Mouse (Mus musculus): ENCODE results near the gene She. TPM values are rescaled to one million over a fixed set of nuclear protein-coding genes. Genes with fewer than 3 reads are reported as not detected.
"Not testable (repeated sequence)": the region's sequence is repeated elsewhere in the genome, so short reads cannot be mapped to it uniquely, and the experiment has no call there.

She gene
- total RNA-seq (2021) = 1 to 10 TPM; 2.9 to 4.0 TPM

DNA sequence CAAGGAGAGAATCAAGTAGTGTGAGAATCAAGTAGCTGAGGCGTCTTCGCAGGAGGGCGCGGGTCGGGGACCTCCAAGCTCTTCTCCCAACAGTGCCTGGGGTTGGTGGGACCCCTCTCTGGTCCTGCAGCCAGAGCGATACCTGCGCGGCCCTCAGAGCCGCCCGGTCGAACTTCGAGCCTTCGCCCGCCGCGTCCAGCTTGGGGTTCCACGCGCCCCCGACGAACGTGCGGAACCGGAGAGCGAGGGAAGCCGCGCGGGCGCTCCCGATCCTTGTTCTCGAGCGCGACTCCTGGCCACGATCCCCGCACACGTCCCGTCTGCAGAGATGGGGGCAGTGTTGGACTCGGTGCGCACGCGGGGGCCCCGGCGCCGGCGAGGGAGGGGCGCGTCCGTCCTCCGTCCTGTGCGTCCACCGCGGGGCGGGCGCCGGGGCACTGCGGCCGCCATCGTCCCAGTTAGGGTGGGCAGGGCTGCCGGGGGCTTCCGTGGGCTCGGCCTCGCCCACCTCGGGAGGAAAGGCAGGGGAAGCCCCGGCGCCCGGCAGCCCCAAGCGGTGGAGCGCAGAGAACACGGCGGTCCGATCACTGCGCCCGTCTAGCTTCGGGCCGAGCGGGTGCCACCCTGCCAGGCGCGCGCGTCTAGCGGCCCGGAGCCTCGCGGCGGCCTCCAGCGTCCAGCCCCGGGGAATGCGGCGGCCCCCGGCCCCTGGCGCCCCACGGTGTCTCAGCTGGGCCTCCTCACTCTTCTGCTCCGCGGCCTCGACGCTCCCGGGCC is at the start of gene She:
Gene She (plus strand): TSS at position 556 of the 777 bp plus-strand sequence.
- DNase-seq (ENCODE audit: low spot score in 2 of 2) = no peak
- intact Hi-C loops (cut with DNase I) = no loop called here

DNA sequence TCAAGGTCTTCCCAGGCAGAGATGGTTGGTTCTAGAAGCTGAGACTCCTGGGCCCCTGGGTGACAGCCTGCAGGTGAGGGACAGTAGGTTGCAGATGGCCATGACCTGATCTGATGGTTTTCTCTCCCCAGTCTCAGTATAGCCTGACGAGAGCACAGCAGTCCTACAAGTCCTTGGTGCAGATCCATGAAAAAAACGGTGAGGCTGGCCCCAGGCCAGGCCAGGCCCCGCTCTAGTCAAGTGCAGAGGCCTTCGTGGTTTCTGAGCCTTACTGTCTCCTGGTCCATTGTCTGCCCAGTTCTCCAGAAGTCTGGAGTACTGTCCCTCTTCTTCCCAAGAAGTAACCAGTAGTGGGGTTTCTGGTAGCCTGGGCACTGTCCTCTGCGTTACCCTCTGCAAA is 49.5 kb upstream of the She start:
- intact Hi-C loops (cut with DNase I) = no loop called here

DNA sequence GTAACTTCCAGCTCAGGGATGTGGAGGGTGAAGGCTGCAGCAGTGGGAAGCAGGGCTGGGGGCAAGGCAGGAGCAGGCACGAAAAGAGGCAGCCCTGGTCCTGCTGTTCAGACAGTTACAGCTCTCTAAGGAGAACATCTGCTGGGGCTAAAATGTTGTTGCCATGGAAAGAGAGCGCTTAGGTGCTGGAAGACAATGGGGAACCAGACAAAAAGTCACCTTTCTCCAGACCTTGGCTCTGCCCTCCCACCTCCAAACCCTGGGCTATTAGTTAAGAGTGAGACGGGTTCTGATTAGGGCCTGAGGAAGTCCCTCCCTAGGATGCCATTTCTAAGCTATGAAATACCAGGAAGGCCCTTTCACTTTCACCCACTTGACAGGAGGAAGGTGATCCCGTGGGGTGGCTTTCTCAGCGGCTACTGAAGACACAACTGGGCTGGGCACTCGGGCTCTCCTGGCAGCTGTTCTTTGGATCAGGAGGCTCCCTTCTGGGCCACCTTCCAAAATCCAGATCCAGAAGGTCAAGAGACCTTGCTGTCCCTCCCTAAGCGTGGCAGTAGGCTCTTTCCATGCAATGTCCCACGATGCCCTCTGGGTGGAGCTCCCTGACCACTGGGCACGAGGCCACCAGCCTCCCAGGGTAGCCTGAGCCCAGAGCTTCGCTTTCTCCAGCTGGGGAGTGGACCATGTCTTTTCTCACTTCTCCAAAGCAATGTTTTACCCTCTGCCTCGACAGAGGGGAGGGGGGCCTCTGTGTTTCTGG is 46.0 kb upstream of the She start:
- peak; percentile 56 to 58 for DNase-seq (ENCODE audit: low spot score in 2 of 2)
- intact Hi-C loops (cut with DNase I) = loop anchor here (2.0 kb wide), 1 partner anchor 74 kb away; no protein-coding TSS in a partner anchor

More for the DNA sequence above, 49.5 kb upstream of the She start:
- no peak for DNase-seq (ENCODE audit: low spot score in 2 of 2)

DNA sequence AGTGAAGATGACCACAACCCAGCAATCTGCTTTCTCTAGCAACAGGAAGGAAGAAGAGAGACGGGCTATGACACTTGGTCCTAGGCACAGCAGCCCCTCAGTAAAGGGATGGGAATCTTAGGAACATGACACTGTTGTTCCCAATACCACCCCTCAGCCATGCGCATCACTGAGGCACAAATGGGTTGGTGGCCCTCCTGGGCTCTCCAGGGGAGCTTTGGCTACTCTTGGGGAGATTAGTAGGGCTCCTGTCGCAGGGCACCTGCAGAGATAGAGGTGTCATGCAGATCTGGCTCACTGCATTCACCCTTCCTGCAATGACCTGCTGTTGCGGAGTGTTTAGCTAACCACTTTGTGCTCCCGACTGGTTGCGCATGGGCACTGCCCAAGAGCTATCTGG is 44.9 kb upstream of the She start:
- DNase-seq (ENCODE audit: low spot score in 2 of 2) = no peak
- intact Hi-C loops (cut with DNase I) = no loop called here

DNA sequence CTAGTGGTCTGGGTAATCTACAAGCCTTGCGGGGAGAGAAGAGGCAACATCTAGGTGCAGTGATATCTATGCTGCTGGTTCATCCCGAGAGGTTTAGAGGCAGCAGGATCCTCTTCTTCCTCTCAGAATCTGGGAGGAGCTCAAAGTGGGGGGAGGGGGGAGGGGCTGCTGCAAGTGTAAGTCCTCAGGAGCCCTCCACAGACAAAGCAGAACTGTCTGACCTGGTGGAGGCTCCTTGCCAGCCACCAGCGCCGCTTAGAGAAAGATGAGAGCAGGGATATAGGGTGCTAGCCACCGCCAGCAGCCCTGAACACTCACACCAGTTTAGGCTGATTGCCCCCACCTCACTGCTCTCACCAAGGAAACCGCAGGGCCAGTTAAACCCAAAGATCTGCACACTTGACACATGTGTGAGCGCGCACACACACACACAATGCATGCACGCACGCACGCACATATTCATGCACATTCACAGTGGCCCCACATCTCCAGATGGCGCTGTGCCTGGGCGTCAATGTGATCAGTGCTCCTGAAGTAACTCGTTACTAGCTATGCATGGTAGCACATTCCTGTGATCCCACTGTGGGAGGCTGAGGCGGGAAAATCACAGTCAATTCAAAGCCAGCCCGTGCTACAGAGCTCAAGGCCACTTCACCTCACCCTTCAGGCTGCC is 42.4 kb upstream of the She start:
- no peak for DNase-seq (ENCODE audit: low spot score in 2 of 2)
- intact Hi-C loops (cut with DNase I) = no loop called here

DNA sequence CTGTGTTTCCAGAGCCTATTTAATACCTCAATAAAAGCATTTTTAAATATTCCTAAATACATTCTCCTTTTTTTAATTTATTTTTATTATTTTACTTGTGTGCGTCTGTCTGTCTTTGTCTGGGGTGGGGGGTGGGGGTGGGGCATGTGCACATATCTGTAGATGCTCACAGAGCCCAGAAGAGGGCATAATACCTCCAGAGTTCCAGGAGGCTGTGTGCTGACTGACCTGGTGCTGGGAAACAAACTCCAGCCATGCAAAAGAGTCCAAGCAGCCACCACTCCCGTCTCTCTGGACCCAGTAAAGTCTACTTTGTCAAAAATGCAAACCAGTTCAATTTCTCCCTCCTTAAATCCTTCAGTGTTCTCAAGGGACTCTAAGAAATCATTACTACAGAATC is 36.6 kb upstream of the She start:
- intact Hi-C loops (cut with DNase I) = no loop called here

DNA sequence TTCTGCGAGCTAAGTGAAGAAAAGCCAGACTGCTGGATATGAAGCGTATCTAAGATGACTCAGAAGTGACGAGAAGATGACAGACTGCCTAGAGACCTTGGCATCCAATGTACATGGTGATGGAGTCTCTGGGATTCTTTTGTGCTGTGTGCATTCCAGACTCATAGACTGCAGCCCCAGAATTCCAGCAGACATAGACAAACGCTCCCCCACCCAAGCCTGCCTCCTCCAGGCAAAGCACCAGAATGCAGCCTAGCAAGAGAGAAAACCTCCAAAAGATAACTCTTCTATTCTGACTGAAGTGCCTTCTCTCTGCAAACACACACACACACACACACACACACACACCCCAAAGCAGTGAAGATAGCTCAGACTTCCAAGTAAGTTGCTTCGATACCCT is 35.4 kb upstream of the She start:
- intact Hi-C loops (cut with DNase I) = no loop called here
- no peak for DNase-seq (ENCODE audit: low spot score in 2 of 2)

More for the DNA sequence above, 36.6 kb upstream of the She start:
- no peak for DNase-seq (ENCODE audit: low spot score in 2 of 2)

DNA sequence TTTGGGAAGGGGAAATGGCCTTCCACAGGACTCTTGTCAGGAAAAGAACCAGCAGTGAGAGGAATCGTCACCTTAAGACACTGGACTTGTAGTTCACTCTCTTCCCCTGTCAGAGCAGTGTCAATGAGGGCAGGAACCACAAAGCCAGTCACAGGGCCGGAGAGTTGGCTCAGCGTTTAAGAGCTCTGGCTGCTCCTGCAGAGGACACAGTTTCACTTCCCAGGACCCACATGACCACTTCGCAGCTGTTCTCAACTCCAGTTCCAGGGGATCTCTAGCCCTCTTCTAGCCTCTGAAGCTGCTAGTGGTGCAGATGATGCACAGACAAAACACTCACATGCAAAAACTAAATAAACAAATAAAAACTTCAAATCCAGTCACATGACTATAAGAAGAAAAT is 34.8 kb upstream of the She start:
- no peak for DNase-seq (ENCODE audit: low spot score in 2 of 2)

DNA sequence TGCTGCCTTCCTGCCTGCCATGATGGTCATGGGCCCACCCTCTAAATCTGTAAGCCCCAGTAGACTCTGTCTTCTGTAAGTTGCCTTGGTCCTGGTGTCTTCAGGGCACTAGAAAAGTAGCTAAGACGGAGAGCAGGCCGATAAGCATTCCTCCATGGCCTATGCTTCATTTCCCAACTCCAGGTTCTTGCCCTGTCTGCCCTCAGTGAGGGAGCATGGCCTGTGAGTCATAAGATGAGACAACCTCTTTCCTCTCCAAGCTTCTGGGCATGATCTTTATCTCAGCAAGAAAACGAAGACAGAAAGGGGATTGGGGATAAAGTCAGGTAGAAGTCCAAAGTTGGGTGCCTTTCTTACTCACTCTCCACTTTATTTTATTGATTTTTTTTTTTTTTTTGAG is 32.7 kb upstream of the She start:
- intact Hi-C loops (cut with DNase I) = no loop called here
- no peak for DNase-seq (ENCODE audit: low spot score in 2 of 2)

More for the DNA sequence above, 34.8 kb upstream of the She start:
- intact Hi-C loops (cut with DNase I) = no loop called here

DNA sequence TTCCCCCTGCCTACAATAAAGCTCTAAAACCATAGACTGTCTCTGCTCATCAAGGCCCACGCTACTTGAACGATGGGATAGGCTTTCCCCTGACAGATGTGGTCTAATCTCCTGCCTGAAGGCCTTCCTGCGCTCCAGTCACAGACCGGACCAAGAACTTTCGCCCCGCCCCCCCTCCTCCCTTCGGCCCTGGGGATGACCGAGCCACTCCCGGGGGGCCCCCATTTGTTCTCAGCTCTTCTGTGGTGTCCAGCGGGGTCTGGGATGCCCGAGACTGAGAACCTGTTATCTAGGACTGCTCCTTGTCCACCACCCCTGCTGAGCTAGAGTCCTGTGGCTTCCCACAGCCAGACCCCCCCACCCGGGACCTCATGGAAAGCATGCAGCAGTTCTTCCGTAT is 31.7 kb upstream of the She start:
- no peak for DNase-seq (ENCODE audit: low spot score in 2 of 2)
- intact Hi-C loops (cut with DNase I) = no loop called here

DNA sequence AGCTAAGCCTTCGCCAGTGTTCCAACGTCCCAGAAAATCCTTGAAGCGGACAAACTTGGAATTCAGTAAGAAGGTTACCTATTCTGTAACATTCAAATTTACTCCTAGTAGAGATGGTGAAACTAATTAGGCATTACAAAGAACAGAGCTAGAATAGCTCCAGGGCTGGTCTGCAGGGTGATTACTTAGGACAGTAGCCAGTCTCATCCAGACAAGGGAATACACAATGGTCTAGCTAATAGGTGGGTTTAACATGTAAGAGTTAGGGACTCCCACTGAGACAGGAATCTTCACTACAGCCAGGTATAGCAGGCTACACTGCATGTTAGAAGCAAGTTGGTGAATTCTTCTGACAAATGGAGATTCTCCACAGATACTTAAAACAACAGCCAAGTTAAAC is 31.1 kb upstream of the She start:
- DNase-seq (ENCODE audit: low spot score in 2 of 2); intact Hi-C loops (cut with DNase I): not testable (repeated sequence)

DNA sequence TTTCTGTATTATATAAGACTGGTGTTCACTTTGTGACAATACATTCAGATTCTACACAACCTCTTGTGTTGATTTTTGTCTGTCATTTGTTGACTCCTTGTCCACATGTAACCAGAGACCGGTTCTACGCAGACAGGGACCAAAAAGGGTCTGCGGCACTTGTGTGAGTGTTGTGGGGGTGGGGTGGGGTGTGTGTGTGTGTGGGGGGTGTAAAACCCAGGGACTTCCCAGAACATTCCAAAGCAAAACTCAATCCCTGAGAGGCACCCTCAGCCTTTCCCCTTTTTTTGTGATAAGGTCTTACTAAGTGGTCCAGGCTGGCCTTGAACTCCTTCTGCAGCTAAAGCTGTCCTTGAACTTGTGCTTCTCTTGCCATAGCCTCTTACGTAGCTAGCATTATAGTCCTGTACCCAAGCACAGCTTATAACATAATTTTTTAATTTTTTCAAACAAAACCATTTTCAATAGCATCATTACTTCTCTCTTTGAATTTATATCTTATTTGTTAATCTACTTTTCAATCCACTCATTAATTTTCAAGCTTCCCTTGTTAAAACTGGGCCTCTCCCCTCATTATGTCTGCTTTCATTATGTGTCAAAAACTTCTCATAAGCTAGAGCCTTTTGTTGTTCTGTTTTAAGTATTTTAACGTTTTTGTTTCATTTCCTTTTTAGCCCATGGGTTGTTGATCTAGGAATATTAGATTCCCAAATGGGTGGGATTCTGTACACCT is 30.2 kb upstream of the She start:
- intact Hi-C loops (cut with DNase I) = no loop called here

DNA sequence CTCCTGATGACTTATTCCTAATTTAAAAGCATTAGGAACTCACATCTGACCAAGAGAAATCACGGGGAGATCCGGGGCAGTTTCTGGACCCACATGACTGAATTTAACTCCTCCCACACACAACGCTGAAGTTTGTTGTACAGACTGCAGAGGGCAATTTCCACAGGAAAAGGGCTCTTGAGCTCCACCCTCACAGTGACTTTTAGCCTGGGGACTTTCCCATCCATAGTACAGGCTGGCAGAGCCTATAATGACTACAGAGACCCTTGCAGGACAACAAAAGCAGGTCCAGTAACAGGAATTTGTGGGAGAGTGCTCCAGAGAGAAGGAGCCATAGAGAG is 29.7 kb upstream of the She start:
- DNase-seq (ENCODE audit: low spot score in 2 of 2) = no peak
- intact Hi-C loops (cut with DNase I) = no loop called here

More for the DNA sequence above, 30.2 kb upstream of the She start:
- no peak for DNase-seq (ENCODE audit: low spot score in 2 of 2)

DNA sequence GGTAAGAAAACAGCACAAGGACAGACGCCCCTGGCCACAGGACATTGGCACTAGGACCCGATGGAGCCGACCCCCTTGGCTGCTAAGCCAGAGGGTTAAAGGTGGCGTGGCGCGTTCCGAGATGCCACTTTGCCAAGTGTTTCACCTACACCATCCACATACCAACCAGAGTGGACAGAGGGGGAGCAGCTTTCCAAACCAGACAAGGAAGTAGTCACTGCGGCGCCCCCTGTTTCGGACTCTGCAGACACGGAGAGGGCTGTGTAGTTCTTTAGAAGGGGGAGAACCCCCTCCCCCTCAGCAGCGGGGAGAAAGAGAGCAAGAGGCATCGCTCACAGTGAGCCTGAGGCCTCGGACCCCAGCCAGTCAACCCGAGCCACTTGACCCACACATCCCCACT is 28.3 kb upstream of the She start:
- intact Hi-C loops (cut with DNase I) = no loop called here
- no peak for DNase-seq (ENCODE audit: low spot score in 2 of 2)

DNA sequence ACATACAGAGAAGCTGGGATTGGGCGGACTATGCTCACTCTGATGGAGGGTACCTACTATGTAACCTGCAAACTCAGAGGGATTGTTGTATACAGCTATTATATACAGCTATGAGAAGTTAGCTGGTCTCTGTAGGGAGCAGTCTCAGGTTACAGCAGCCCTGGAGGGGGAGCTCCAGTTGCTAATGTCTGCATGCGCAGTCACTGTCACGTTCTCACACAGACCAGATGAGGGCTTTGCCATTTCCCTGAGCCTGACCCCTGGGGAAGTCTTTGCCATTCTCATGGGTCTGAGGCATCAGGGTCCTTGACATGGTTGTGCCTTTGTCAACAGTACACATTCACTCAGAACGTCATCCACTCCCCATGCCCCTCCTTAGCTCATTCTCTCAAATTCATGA is 26.0 kb upstream of the She start:
- intact Hi-C loops (cut with DNase I) = no loop called here
- DNase-seq (ENCODE audit: low spot score in 2 of 2) = no peak

DNA sequence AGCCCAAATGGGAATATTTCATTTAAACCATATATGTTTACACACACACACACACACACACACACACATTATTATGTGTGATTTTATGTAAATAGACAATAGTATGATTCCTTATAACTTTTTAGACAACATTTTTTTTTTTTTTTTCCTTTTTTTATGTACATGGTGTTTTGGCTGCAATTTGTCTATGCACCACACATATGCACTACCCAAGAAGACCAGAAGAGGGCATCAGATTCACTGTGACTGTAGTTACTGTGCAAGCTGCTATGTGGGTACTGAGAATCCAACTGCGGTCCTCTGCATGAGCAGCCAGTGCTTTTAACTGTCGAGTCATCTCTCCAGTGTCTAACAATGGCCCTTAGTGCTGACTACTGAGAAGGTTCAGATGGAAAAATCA is 24.4 kb upstream of the She start:
- DNase-seq (ENCODE audit: low spot score in 2 of 2) = no peak
- intact Hi-C loops (cut with DNase I) = no loop called here

DNA sequence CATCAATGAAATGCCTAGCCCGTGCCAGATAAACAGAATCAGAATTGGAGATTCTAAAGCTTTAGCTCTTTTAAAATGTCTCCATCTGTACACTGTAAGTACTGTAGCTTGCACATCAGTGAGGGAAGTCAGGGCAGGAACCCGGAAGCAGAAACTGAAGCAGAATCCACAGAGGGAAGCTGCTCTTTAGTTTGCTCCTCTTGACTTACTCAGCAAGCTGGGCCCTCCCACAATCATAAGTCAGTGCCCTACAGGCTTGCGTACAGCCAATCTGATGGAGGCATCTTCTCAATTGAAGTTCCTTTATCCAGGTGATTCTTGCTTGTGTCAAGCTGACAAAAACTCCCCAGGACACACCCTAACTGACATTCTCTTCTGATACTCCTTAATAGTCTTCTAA is 24.0 kb upstream of the She start:
- intact Hi-C loops (cut with DNase I) = no loop called here
- no peak for DNase-seq (ENCODE audit: low spot score in 2 of 2)

DNA sequence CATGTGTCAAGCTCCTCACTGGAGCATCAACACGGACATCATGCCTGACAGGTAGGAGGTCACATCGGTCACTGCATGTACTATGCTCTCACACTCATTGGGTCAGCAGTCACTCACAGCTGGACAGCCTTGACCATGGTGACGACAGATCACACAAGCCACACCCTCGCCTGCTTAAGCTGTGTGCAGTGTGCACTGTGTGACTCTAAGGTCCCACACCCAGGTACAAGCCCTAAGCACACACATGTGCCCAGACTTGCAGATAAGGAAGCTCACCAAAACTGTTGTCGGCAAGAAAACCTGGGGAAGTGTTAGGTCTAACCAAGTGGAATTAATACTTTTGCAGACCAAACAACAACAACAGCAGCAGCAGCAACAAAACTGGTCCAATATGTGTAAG is 23.3 kb upstream of the She start:
- no peak for DNase-seq (ENCODE audit: low spot score in 2 of 2)
- intact Hi-C loops (cut with DNase I) = no loop called here

DNA sequence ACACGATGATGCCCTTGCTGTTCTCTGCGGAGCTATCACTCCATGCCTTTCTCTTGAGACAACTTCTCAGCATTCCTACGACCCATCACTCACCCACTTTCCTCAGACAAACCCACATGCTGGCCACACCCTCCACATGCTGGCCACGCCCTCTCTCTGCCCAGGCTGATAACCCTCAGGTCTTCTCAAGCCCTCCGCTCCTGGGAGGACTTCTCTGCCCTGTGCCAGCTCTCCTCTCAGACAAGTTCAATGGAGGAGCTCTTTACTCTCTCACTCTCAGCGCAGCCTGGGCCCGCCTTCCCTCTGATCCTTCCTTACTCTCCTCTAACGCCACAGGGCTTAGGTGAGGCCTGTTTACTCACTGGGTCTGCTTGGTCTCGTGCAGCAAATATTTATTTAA is 22.5 kb upstream of the She start:
- intact Hi-C loops (cut with DNase I) = no loop called here
- DNase-seq (ENCODE audit: low spot score in 2 of 2) = no peak

DNA sequence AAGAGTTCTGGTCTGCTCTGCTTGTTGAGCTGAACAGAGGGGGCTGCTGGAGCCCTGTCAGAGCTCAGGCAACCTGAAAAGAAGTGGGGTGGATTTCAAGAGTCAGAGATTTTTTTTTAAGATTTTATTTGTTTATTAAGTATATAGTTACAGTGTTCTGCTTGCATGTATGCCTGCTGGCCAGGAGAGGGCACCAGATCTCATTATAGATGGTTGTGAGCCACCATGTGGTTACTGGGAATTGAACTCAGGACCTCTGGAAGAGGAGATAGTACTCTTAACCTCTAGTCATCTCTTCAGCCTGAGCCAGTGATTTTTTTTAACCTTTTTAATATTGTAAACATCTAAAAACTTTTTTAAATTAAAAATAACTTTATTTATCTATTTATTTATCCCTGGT is 20.3 kb upstream of the She start:
- intact Hi-C loops (cut with DNase I) = no loop called here
- no peak for DNase-seq (ENCODE audit: low spot score in 2 of 2)

All from left cerebral cortex, postnatal 36 days (tissue).